Mouse (Mus musculus): ENCODE measurements at regions not wholly inside any gene's neighbourhood (a gene's known extent, or its start where the extent isn't known, plus 50 kb on each side); places are given as distances from the start of the nearest gene placed in this dataset.

GRCm38 (mm10) chr15:61007461-61008059, 84.7 kb upstream of the A1bg start:
- H3K36me3 ChIP-seq (ENCODE audit: control insufficient read depth, insufficient read depth, low read length), result no peaks in the 10 kb centered on the region
- no peak overlapping the region for H3K27ac ChIP-seq (ENCODE audit: control insufficient read depth, insufficient read depth, low read length)
- TF ChIP-seq CTCF (IDR thresholded peaks at IDR 0.05; ENCODE audit: borderline replicate concordance, control insufficient read depth, extremely low read depth, insufficient read depth, low read length, poor library complexity) (no peak), POLR2A (IDR thresholded peaks at IDR 0.05; ENCODE audit: control insufficient read depth, extremely low read depth, insufficient read depth, low read length, poor library complexity) (no peak)
- DNase-seq, result no peak
- no peaks in the 10 kb centered on the region for H3K27me3 ChIP-seq (ENCODE audit: control insufficient read depth, insufficient read depth, low read length)
- WGBS, result 90% methylated on average over 3 of the region's 3 CpGs
- H3K4me1 ChIP-seq (replicated peaks; ENCODE audit: control insufficient read depth, insufficient read depth, low read length), result no peaks in the 10 kb centered on the region
- H3K4me3 ChIP-seq (ENCODE audit: control insufficient read depth, insufficient read depth, low read length), result no peak overlapping the region

GRCm38 (mm10) chr15:61006608-61007007, 83.8 kb upstream of the A1bg start:
- no peaks in the 10 kb centered on the region for H3K4me1 ChIP-seq (replicated peaks; ENCODE audit: control insufficient read depth, insufficient read depth, low read length)
- no peaks in the 10 kb centered on the region for H3K36me3 ChIP-seq (ENCODE audit: control insufficient read depth, insufficient read depth, low read length)
- H3K27ac ChIP-seq (ENCODE audit: control insufficient read depth, insufficient read depth, low read length), result no peak overlapping the region
- TF ChIP-seq CTCF (IDR thresholded peaks at IDR 0.05; ENCODE audit: borderline replicate concordance, control insufficient read depth, extremely low read depth, insufficient read depth, low read length, poor library complexity) (no peak), POLR2A (IDR thresholded peaks at IDR 0.05; ENCODE audit: control insufficient read depth, extremely low read depth, insufficient read depth, low read length, poor library complexity) (no peak)
- DNase-seq, result no peak
- H3K4me3 ChIP-seq (ENCODE audit: control insufficient read depth, insufficient read depth, low read length), result no peak overlapping the region
- 83% methylated on average over 4 of the region's 4 CpGs for WGBS
- H3K27me3 ChIP-seq (ENCODE audit: control insufficient read depth, insufficient read depth, low read length), result no peaks in the 10 kb centered on the region

GRCm38 (mm10) chr15:60993971-60994690, 71.3 kb upstream of the A1bg start:
- no peak overlapping the region for H3K4me3 ChIP-seq (ENCODE audit: control insufficient read depth, insufficient read depth, low read length)
- no peaks in the 10 kb centered on the region for H3K27me3 ChIP-seq (ENCODE audit: control insufficient read depth, insufficient read depth, low read length)
- H3K36me3 ChIP-seq (ENCODE audit: control insufficient read depth, insufficient read depth, low read length), result no peaks in the 10 kb centered on the region
- no peaks in the 10 kb centered on the region for H3K4me1 ChIP-seq (replicated peaks; ENCODE audit: control insufficient read depth, insufficient read depth, low read length)
- H3K27ac ChIP-seq (ENCODE audit: control insufficient read depth, insufficient read depth, low read length), result no peak overlapping the region
- DNase-seq, result no peak
- TF ChIP-seq POLR2A (IDR thresholded peaks at IDR 0.05; ENCODE audit: control insufficient read depth, extremely low read depth, insufficient read depth, low read length, poor library complexity) (no peak), CTCF (IDR thresholded peaks at IDR 0.05; ENCODE audit: borderline replicate concordance, control insufficient read depth, extremely low read depth, insufficient read depth, low read length, poor library complexity) (no peak)
- 84% methylated on average over 4 of the region's 4 CpGs for WGBS

GRCm38 (mm10) chr15:60993394-60993793, 70.6 kb upstream of the A1bg start:
- Histone ChIP-seq H3K4me3 (ENCODE audit: control insufficient read depth, insufficient read depth, low read length) (no peak overlapping the region), H3K27ac (ENCODE audit: control insufficient read depth, insufficient read depth, low read length) (no peak overlapping the region), H3K36me3 (ENCODE audit: control insufficient read depth, insufficient read depth, low read length) (no peaks in the 10 kb centered on the region), H3K4me1 (replicated peaks; ENCODE audit: control insufficient read depth, insufficient read depth, low read length) (no peaks in the 10 kb centered on the region), H3K27me3 (ENCODE audit: control insufficient read depth, insufficient read depth, low read length) (no peaks in the 10 kb centered on the region)
- 99% methylated on average over 2 of the region's 2 CpGs for WGBS
- TF ChIP-seq POLR2A (IDR thresholded peaks at IDR 0.05; ENCODE audit: control insufficient read depth, extremely low read depth, insufficient read depth, low read length, poor library complexity), result no peak
- TF ChIP-seq CTCF (IDR thresholded peaks at IDR 0.05; ENCODE audit: borderline replicate concordance, control insufficient read depth, extremely low read depth, insufficient read depth, low read length, poor library complexity), result no peak
- DNase-seq, result no peak

GRCm38 (mm10) chr15:60982576-60982975, 59.8 kb upstream of the A1bg start:
- Histone ChIP-seq H3K36me3 (ENCODE audit: control insufficient read depth, insufficient read depth, low read length) (no peaks in the 10 kb centered on the region), H3K4me3 (ENCODE audit: control insufficient read depth, insufficient read depth, low read length) (no peak overlapping the region), H3K27me3 (ENCODE audit: control insufficient read depth, insufficient read depth, low read length) (no peaks in the 10 kb centered on the region), H3K4me1 (replicated peaks; ENCODE audit: control insufficient read depth, insufficient read depth, low read length) (no peaks in the 10 kb centered on the region), H3K27ac (ENCODE audit: control insufficient read depth, insufficient read depth, low read length) (no peak overlapping the region)
- 86% methylated on average over 2 of the region's 2 CpGs for WGBS
- TF ChIP-seq CTCF (IDR thresholded peaks at IDR 0.05; ENCODE audit: borderline replicate concordance, control insufficient read depth, extremely low read depth, insufficient read depth, low read length, poor library complexity) (no peak), POLR2A (IDR thresholded peaks at IDR 0.05; ENCODE audit: control insufficient read depth, extremely low read depth, insufficient read depth, low read length, poor library complexity) (no peak)
- no peak for DNase-seq
